Mouse (Mus musculus): ENCODE data around the gene Mtmr1.

DNA sequence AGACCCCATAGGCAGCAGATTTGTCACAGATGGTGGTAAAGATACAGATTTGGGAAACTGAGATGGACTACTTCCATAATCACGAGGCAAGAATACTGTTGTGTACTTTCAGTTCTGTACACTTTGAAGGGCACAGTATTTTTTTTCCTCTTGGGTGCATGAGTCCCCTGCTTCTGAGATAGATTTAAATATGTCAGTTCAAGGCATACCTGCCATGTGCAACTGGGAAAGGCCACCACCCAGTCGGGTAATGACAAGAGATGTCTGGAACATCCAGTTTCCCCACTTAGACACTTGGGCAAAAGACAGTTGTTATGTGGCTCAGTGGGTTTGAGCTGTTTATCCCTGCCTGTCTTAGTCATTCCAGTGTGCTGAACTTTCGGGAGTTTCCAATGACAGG is 950 bp downstream of the Mtmr1 start:
- TF ChIP-seq CTCF (conservative IDR thresholded peaks at IDR 0.05; ENCODE audit: low read length) (no peak), POU5F1 (IDR thresholded peaks at IDR 0.05; ENCODE audit: borderline replicate concordance, low read length) (no peak), NANOG (IDR thresholded peaks at IDR 0.05; ENCODE audit: borderline replicate concordance, low read length) (no peak)

All from E14TG2a.4 (cell line).